Mouse (Mus musculus) E14TG2a.4 (cell line): ENCODE data around the gene Hist1h4f.

ENCODE experiments used
- CTCF ChIP-seq: conservative IDR thresholded peaks from 2 replicates; pipeline ENCODE4 v1.5.1; 2014; ENCODE audit warnings: low read length
- NANOG ChIP-seq: IDR thresholded peaks from 2 replicates; pipeline ENCODE4 v1.6.1; 2014; ENCODE audit warnings: borderline replicate concordance, low read length, mixed read lengths

DNA sequence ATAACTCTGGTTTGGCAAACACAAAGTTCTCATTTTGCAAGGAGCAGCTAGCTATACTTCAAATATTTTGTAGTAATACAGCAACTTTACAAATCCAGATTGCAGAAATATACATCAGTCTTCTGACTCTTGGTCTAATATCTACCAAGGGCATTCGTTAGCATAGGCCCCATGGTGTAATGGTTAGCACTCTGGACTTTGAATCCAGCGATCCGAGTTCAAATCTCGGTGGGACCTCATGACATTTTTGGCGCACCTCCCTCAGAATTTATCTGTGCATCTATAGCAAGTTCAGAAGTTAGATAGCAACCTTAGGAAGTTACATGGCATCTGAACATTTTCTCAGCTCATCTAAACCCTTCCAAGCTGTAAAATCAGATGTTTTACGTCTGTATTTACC, 32.6 kb downstream of the Hist1h4f start:
- TF ChIP-seq CTCF = no peak
- no peak for TF ChIP-seq NANOG
